Mouse (Mus musculus) gastrocnemius, postnatal 36 days (tissue): ENCODE measurements around the gene Stox2. TPM values are rescaled to one million over a fixed set of nuclear protein-coding genes. Genes with fewer than 3 reads are reported as not detected.

Source experiments
- DNase-seq, 2 experiments: peaks; one replicate each; pipeline ENCODE4 v3.0.0; 2022
- intact Hi-C: fragments of 180-260 bp; cut with DNase I; formaldehyde crosslinking; loops from one replicate; pipeline ENCODE4 v1.15.1; 2025
- total RNA-seq, 2 experiments: library from RNA; stranded (reverse); gene quantifications; 2 replicates each; pipeline ENCODE4 v1.2.3; 2021

The Stox2 gene
- total RNA-seq, 2 experiments from 2014 or later, result 6.2 to 6.3 TPM

DNA sequence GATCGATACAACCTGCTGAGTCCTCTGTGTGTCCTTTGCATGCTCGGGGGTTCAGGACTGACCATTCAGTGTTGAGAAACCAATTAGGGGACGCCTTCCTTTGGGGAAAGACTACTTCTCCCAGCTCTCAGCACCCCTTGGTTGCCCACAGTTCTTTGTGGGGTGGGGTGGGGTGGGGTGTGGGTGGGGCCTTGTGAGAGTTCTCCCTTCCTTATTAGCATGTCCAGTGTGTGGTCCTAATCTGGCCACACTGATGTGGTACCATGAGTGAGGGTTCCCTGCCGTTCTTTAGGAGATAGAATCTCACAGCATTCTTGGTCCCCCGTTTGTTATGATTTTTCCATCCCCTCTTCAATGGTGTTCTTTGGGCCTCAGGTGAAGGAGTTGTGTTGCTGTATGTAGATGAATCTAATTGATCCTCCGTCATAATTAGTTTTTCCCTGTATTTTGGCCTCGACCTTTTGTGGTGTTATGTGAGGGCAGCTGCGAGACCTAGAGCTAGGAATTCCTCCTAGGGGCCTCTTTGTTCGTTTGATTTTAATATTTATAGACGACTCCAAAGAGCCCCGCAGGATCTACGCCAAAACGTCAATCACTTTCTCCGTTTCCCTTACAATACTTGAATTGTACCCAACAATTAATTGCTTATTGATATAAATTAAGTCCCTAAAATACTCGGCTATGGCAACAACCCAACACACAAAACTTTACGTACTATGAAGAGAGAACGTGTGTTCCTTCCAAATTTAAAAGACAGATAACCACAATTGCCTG lies 182.9 kb downstream of the Stox2 start:
- intact Hi-C loops, result no loop called here
- no peak for DNase-seq

DNA sequence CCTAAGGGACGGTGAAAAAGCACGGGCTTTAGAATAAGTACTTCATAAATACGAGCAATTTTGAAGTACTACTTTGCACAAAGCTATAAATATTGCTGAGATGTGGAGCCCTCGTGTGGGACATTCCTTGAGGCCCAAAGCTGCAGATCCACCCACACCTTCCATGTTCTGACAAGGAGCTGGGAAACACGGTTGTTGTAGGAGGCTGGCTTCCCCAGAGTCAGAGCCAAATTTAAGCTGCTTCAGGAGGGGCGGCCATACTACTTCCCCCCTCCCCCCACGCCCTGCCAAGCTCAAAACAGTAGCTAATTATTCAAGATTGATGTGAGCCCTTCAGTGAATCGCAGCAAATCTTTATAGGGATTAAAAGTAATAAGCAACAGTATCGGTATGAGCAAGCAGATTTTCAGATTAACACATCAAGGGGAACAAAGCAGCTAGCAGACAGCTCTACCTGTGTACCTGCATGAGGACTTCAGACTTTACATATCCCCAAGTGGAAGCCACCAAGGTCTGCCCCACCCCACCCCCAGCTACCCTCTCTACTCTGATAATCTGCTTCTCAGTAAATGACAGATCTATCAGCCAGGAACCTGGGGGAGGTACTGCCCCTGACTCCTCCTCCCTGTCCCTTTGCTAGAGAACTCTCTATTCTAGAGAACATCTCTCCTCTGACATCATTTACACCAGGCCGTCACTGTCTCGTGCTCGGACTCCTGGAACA lies 185.2 kb downstream of the Stox2 start:
- intact Hi-C loops, result no loop called here
- no peak for DNase-seq

DNA sequence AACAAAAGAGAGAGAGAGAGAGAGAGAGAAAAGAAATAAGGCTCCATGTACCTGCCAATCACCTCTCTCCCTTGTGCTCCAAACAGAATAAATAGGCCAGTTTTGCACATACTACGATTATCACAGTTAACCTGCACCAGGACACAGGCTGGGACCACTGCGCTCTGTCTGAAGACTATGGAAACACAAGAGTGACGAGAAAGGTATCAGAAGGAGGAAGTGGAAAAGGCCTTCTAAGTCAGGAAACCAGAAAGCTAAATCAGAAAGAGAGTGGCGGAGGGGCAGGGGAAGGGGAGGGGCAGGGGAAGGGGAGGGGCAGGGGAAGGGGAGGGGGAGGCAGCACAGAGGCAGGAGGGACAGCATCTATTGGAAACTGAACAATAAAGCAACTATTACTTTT lies 195.3 kb downstream of the Stox2 start:
- no peak for DNase-seq
- intact Hi-C loops, result no loop called here

DNA sequence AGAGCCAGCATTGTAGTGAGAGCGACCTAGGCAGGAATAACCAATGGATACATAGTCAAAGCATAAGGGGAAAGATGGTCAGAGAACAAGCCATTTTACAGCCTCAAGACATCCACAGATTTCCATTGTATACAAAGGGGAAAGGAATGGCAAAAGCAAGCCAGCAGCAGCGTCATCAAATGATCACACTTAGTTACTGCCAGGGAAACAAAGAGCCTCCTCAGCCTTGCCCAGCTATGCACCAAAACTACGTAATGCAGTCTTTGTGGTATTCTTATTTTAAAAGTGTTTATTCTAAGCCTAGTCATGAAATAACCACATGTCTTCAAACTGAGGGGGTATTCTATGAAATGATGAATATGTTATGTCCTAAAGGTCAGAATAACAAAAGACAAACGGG lies 201.0 kb downstream of the Stox2 start:
- intact Hi-C loops, result no loop called here

DNA sequence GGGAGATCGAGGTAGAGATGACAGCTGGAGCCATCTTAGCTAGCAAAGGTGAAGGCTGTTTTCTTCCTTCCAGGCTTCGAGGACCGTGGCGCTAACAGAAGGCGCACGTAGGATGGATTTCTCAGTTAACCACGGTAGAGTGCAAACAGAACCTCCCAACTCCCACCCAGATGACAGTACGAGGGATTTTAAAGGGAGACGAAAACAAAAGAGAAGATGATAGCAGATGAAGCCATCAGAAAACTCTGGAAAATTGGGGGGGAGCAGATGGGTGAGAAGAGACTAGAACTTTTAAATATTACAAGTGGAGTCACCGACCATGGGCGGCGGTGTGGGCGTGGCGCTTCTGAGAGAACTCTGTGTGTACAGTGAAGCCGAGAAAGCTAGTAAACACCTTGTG lies 202.0 kb downstream of the Stox2 start:
- intact Hi-C loops, result no loop called here
- DNase-seq, result no peak

More for the DNA sequence above, 201.0 kb downstream of the Stox2 start:
- no peak for DNase-seq

DNA sequence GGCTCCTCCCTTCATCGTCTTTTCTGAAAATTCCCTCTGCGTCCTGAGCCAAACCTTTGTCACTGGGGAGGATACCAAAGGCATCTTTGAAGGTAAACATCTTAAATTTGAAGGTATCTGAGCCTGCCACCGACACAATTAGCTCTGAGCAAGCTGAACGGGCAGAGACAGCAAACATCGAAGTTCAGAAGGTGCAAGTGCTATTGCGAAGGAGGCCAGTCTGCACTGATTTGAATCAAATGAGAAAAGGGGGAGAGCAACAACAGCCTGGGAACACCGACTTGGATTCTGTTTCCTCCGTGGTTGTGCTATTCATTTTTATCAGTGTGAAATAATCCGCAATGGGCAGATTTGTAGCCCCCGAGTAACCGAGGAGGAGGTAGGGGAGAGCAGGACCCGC lies 202.5 kb downstream of the Stox2 start:
- intact Hi-C loops, result no loop called here
- DNase-seq, result no peak

GRCm38 (mm10) chr8:47243016-47243630 lies 203.0 kb downstream of the Stox2 start:
- intact Hi-C loops, result no loop called here

GRCm38 (mm10) chr8:47242207-47243004 lies 203.8 kb downstream of the Stox2 start:
- intact Hi-C loops, result no loop called here
- DNase-seq, result peak; percentile 25 to 37

More at GRCm38 (mm10) chr8:47243016-47243630, 203.0 kb downstream of the Stox2 start:
- DNase-seq, result no peak

DNA sequence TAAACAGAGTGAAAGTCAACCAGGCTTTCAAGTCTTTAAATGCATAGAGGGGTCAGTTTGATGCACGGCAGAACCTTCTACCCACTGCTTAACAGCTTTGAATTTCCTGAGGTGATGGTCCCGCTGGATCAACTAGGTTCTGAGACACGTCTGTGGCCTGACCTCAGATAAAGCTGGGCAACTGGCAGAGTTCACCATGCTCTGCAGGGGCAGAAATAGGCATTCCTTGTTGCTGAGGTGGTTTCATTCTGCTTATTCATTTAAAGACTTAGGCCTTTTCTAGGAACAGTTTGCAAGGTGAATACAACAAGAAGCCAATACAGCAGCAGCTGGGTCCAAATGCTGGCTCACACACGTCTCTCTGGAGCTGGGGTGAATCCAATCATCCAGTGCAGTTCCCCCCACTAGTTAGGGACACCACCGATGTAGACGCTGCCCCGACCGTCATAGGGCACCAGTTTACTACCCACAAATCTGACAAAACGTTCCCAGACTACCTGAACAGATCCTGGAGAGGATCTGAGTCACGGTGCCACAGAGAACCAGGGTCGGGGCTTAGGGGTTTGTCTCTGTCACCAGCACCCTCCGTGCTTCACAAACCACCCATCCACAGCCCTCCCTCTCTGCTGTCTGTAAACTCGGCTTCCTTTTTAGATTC lies 204.6 kb downstream of the Stox2 start:
- intact Hi-C loops, result no loop called here

GRCm38 (mm10) chr8:47240871-47241270 lies 205.3 kb downstream of the Stox2 start:
- intact Hi-C loops, result no loop called here
- no peak for DNase-seq

More for the DNA sequence above, 204.6 kb downstream of the Stox2 start:
- DNase-seq, result no peak

DNA sequence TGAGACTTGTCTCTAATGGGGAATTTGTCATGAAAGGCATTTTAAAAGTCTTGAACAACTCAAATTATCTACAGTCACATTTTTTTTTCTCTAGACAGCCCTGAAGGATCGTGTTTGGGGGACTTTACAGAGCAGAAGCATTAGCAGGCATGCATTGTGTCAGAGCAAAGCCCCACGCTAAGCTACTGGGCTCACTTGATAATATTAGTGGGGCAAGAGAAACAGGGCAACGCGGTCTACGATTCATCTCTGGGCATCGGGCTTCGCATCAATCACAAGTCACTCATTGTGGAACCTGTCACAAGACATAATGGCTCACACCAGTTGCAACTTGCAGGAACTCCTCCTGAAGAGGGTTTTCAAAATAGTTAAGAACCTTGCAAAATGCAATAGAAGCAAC lies 205.9 kb downstream of the Stox2 start:
- intact Hi-C loops, result no loop called here
- DNase-seq, result no peak

DNA sequence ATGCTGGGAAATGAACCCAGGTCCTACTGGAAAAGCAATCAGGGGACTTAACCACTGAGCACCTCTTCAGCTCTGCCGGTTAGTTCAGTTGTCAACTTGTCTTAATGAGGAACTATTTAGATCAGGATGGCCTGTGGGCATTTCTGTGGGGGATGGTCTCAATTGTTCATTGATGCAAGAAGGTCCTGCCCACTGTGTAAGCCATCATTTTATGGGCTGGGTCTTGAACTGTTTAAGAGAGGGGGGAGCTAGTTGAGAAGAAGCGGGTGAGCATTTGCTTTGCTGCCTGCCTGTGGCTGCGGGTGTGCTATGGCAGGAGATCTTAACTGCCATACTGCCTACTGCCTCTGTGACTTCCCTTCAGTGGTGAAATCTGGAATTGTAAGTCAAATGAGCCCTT lies 214.1 kb downstream of the Stox2 start:
- no peak for DNase-seq
- intact Hi-C loops, result no loop called here

- no peak for DNase-seq
- intact Hi-C loops, result no loop called here
Measured at GRCm38 (mm10) chr8:47230057-47230456, 216.1 kb downstream of the Stox2 start.

- DNase-seq, result no peak
- intact Hi-C loops, result no loop called here
Measured at GRCm38 (mm10) chr8:47221851-47222250, 224.3 kb downstream of the Stox2 start.

DNA sequence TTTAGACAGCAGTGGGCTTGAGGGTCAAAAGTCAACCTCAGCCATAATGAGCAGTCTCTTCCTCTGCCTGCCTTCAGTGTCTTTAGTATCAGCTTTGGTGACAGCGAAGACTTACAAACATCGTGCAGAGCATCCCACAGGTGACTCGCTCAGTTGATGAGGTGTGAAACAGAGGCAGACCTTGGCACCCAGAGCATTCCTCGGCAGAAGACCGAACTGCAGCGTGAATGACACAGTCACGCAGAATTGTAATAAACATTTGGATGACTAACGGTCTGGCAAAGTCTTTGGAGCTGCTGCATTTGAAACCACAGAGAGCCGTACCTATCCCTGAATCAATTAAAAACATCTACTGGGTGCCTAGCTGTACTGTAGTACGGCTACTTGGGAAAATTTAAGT lies 225.0 kb downstream of the Stox2 start:
- intact Hi-C loops, result no loop called here
- no peak for DNase-seq

- no peak for DNase-seq
- intact Hi-C loops, result no loop called here
Measured at GRCm38 (mm10) chr8:47220390-47220789, 225.8 kb downstream of the Stox2 start.

GRCm38 (mm10) chr8:47218536-47218935 lies 227.6 kb downstream of the Stox2 start:
- DNase-seq, result no peak
- intact Hi-C loops, result no loop called here

DNA sequence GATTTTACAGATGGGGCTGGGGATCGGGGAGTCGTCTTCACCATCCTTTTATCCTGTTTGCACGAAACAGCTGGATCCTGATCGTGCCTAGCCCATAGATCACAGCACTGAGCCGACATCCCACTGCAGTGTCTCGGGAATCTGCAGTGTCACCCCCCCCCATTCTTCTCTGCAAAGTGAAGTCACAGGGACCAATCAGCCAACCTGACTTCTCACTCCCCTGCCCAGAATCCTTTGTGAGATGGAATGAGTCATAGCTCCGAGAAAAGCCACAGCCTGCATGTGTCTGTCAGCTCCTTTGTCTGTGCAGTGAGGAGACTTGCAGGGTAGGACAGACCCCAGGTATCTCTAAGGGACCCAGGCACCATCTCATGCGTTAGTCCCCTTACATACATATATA lies 228.1 kb downstream of the Stox2 start:
- intact Hi-C loops, result no loop called here
- DNase-seq, result no peak

GRCm38 (mm10) chr8:47212124-47212523 lies 234.0 kb downstream of the Stox2 start:
- DNase-seq, result no peak
- intact Hi-C loops, result no loop called here

GRCm38 (mm10) chr8:47211226-47211625 lies 234.9 kb downstream of the Stox2 start:
- intact Hi-C loops, result no loop called here

More at GRCm38 (mm10) chr8:47211226-47211625, 234.9 kb downstream of the Stox2 start:
- DNase-seq, result no peak
